Mouse (Mus musculus) erythroblast, embryonic 14.5 days (primary cell): ENCODE data around the gene Ndufa13. TPM values are rescaled to one million over a fixed set of nuclear protein-coding genes. Genes with fewer than 3 reads are reported as not detected.

Experiments
- H3K27me3 ChIP-seq: 2 replicates; pipeline ENCODE4 v1.6.1; 2012; ENCODE audit warnings: inconsistent platforms; ENCODE audit not compliant: control insufficient read depth
- H3K36me3 ChIP-seq: 2 replicates; pipeline ENCODE4 v1.6.1; 2012; ENCODE audit warnings: mild to moderate bottlenecking, inconsistent platforms; ENCODE audit not compliant: control insufficient read depth
- H3K4me1 ChIP-seq: 2 replicates; pipeline ENCODE4 v1.6.1; 2012; ENCODE audit warnings: inconsistent platforms; ENCODE audit not compliant: control insufficient read depth
- H3K4me3 ChIP-seq: replicated peaks from 2 replicates; pipeline ENCODE3; 2012; ENCODE audit warnings: moderate library complexity, mild to moderate bottlenecking, inconsistent platforms
- H3K9me3 ChIP-seq: 2 replicates; pipeline ENCODE4 v1.6.1; 2012; ENCODE audit warnings: low read length, inconsistent platforms, mixed read lengths; ENCODE audit not compliant: control insufficient read depth
- GATA1 ChIP-seq: IDR thresholded peaks from 2 replicates; pipeline ENCODE4 v1.6.1; 2012; ENCODE audit warnings: low read length, inconsistent platforms, mixed read lengths
- TAL1 ChIP-seq: IDR thresholded peaks from 3 replicates; pipeline ENCODE4 v1.6.1; 2012; ENCODE audit warnings: low read length, inconsistent platforms, mixed read lengths
- polyA plus RNA-seq: library from polyadenylated mRNA; stranded (reverse); fragments of >175 nt; gene quantifications from 2 replicates; pipeline ENCODE4 v1.2.3, GENCODE M21; 2012

The Ndufa13 gene
- polyA plus RNA-seq, 1 experiment, result 19.7 TPM

- H3K9me3 ChIP-seq, result no peaks in the 10 kb centered on the region
- peaks cover 73% of the 10 kb centered on the region for H3K4me1 ChIP-seq
- H3K27me3 ChIP-seq, result no peaks in the 10 kb centered on the region
- no peak for TF ChIP-seq GATA1
- no peak for TF ChIP-seq TAL1
- H3K36me3 ChIP-seq, result peaks cover 38% of the 10 kb centered on the region
- H3K4me3 ChIP-seq, result peak overlapping the region; percentile 68
Measured at GRCm38 (mm10) chr8:69900895-69901451, 1.4 kb downstream of the Ndufa13 start.

- H3K36me3 ChIP-seq, result peaks cover 48% of the 10 kb centered on the region
- H3K4me3 ChIP-seq, result no peak overlapping the region
- peaks cover 65% of the 10 kb centered on the region for H3K4me1 ChIP-seq
Measured at GRCm38 (mm10) chr8:69899876-69900275, 2.5 kb downstream of the Ndufa13 start.

GRCm38 (mm10) chr8:69897857-69898256 lies 4.5 kb downstream of the Ndufa13 start:
- TF ChIP-seq GATA1 (no peak), TAL1 (no peak)
- peaks cover 68% of the 10 kb centered on the region for H3K36me3 ChIP-seq
- H3K4me3 ChIP-seq, result no peak overlapping the region
- peaks cover 50% of the 10 kb centered on the region for H3K4me1 ChIP-seq
- H3K27me3 ChIP-seq, result no peaks in the 10 kb centered on the region
- H3K9me3 ChIP-seq, result no peaks in the 10 kb centered on the region

More at GRCm38 (mm10) chr8:69899876-69900275, 2.5 kb downstream of the Ndufa13 start:
- H3K27me3 ChIP-seq, result no peaks in the 10 kb centered on the region
- TF ChIP-seq TAL1 (no peak), GATA1 (no peak)
- no peaks in the 10 kb centered on the region for H3K9me3 ChIP-seq

- Histone ChIP-seq H3K27me3 (peaks cover 2% of the 10 kb centered on the region), H3K4me3 (no peak overlapping the region), H3K36me3 (peaks cover 75% of the 10 kb centered on the region), H3K9me3 (no peaks in the 10 kb centered on the region), H3K4me1 (peaks cover 35% of the 10 kb centered on the region)
- TF ChIP-seq TAL1, result no peak
- no peak for TF ChIP-seq GATA1
Measured at GRCm38 (mm10) chr8:69895772-69896451, 6.4 kb downstream of the Ndufa13 start.

GRCm38 (mm10) chr8:69894836-69895332 lies 7.5 kb downstream of the Ndufa13 start:
- peaks cover 12% of the 10 kb centered on the region for H3K27me3 ChIP-seq
- no peak overlapping the region for H3K4me3 ChIP-seq
- H3K4me1 ChIP-seq, result peaks cover 24% of the 10 kb centered on the region
- no peaks in the 10 kb centered on the region for H3K9me3 ChIP-seq
- peaks cover 69% of the 10 kb centered on the region for H3K36me3 ChIP-seq
- no peak for TF ChIP-seq TAL1
- no peak for TF ChIP-seq GATA1

- peaks cover 23% of the 10 kb centered on the region for H3K4me1 ChIP-seq
Measured at GRCm38 (mm10) chr8:69893863-69894262, 8.5 kb downstream of the Ndufa13 start.

GRCm38 (mm10) chr8:69890813-69891241 lies 11.5 kb downstream of the Ndufa13 start:
- Histone ChIP-seq H3K4me1 (peaks cover 12% of the 10 kb centered on the region), H3K36me3 (peaks cover 35% of the 10 kb centered on the region), H3K27me3 (peaks cover 53% of the 10 kb centered on the region), H3K9me3 (peaks cover 12% of the 10 kb centered on the region; the same call in 1 of the 2 replicates), H3K4me3 (no peak overlapping the region)
- TF ChIP-seq GATA1, result no peak
- TF ChIP-seq TAL1, result no peak

More at GRCm38 (mm10) chr8:69893863-69894262, 8.5 kb downstream of the Ndufa13 start:
- Histone ChIP-seq H3K36me3 (peaks cover 63% of the 10 kb centered on the region), H3K9me3 (peaks cover 5% of the 10 kb centered on the region; the same call in 1 of the 2 replicates), H3K4me3 (no peak overlapping the region), H3K27me3 (peaks cover 23% of the 10 kb centered on the region)
- TF ChIP-seq TAL1 (no peak), GATA1 (no peak)

GRCm38 (mm10) chr8:69888902-69889301 lies 13.5 kb downstream of the Ndufa13 start:
- H3K4me3 ChIP-seq, result no peak overlapping the region
- H3K36me3 ChIP-seq, result peaks cover 18% of the 10 kb centered on the region
- peaks cover 10% of the 10 kb centered on the region for H3K4me1 ChIP-seq
- TF ChIP-seq TAL1, result no peak
- no peak for TF ChIP-seq GATA1
- peaks cover 72% of the 10 kb centered on the region for H3K27me3 ChIP-seq
- H3K9me3 ChIP-seq, result peaks cover 12% of the 10 kb centered on the region; the same call in 1 of the 2 replicates

- TF ChIP-seq TAL1, result no peak
- no peak for TF ChIP-seq GATA1
- peaks cover 12% of the 10 kb centered on the region for H3K36me3 ChIP-seq
- H3K9me3 ChIP-seq, result peaks cover 12% of the 10 kb centered on the region; the same call in 1 of the 2 replicates
- peaks cover 78% of the 10 kb centered on the region for H3K27me3 ChIP-seq
- H3K4me1 ChIP-seq, result peaks cover 9% of the 10 kb centered on the region
- no peak overlapping the region for H3K4me3 ChIP-seq
Measured at GRCm38 (mm10) chr8:69888244-69888866, 14.0 kb downstream of the Ndufa13 start.
